Mouse (Mus musculus): ENCODE measurements around the gene Naa30. TPM values are rescaled to one million over a fixed set of nuclear protein-coding genes. Genes with fewer than 3 reads are reported as not detected.

The Naa30 gene
- polyA plus RNA-seq (2015; fragmentation: Nextera tagmentation; extraction: Ambion mirVana): 6.9 and 7.7 TPM in 2 replicates

GRCm38 (mm10) chr14:49171867-49172581 lies at the start of gene Naa30:
Naa30 (plus strand) TSS chr14:49172226.
- Histone ChIP-seq H3K4me1 (peaks cover 28% of the 10 kb centered on the region), H3K4me3 (peak within 1 kb of the TSS; percentile 86), H3K27ac (replicated peaks) (peak within 1 kb of the TSS; percentile 89), H3K27me3 (replicated peaks) (no peaks in the 10 kb centered on the region), H3K9me3 (no peaks in the 10 kb centered on the region), H3K4me2 (peak within 1 kb of the TSS; percentile 96), H3K36me3 (peaks cover 7% of the 10 kb centered on the region), H3K9ac (peak within 1 kb of the TSS; percentile 98)
- under 1% methylated on average over 39 of the region's 86 CpGs for WGBS
- peak; percentile 90 for ATAC-seq (ENCODE audit: extremely low read depth, insufficient number of reproducible peaks, low FRiP score, low TSS enrichment)

DNA sequence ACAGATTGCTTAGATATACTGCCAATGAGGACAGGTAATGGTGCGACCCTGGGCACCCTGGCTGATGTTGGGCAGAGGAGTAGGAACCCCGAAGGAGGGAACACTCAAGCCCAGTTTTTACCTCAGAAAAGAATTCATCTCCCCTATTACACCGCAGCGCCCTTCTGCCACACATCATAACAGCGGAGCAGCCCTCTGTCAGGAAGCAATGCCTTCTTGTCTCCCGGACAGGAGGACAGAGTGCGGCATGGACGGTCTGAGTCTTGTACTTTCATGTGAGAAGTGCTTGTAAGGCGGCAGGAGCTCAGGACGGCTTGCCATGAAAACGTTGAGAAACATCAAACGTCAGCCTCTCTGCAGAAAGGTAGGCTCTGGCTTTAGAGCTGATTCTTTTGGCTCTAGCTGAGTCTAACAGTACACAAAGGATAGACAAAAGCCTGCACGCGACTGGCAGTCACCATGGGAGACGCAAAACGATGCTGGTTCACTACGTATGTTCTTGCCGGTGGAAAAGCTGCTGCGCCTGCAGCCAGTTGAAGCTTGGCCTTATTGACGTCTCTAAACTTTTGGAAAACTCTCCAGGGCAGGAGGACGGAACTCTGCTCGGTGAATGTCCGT lies 44.8 kb upstream of the Naa30 start:
- Histone ChIP-seq H3K9me3 (no peaks in the 10 kb centered on the region), H3K36me3 (no peaks in the 10 kb centered on the region), H3K27ac (replicated peaks) (no peak overlapping the region), H3K4me2 (no peak overlapping the region), H3K27me3 (replicated peaks) (no peaks in the 10 kb centered on the region), H3K4me1 (no peaks in the 10 kb centered on the region), H3K4me3 (no peak overlapping the region), H3K9ac (no peak overlapping the region)
- ATAC-seq (ENCODE audit: extremely low read depth, insufficient number of reproducible peaks, low FRiP score, low TSS enrichment): no peak
- 73% methylated on average over 23 of the region's 23 CpGs for WGBS

GRCm38 (mm10) chr14:49128544-49129263 lies 43.3 kb upstream of the Naa30 start:
- Histone ChIP-seq H3K9me3 (no peaks in the 10 kb centered on the region), H3K4me2 (no peak overlapping the region), H3K4me1 (no peaks in the 10 kb centered on the region), H3K27me3 (replicated peaks) (no peaks in the 10 kb centered on the region), H3K9ac (no peak overlapping the region), H3K36me3 (no peaks in the 10 kb centered on the region), H3K4me3 (no peak overlapping the region), H3K27ac (replicated peaks) (no peak overlapping the region)
- no peak for ATAC-seq (ENCODE audit: extremely low read depth, insufficient number of reproducible peaks, low FRiP score, low TSS enrichment)
- 70% methylated on average over 10 of the region's 10 CpGs for WGBS

GRCm38 (mm10) chr14:49132391-49132790 lies 39.6 kb upstream of the Naa30 start:
- Histone ChIP-seq H3K4me3 (no peak overlapping the region), H3K27me3 (replicated peaks) (no peaks in the 10 kb centered on the region), H3K4me1 (no peaks in the 10 kb centered on the region), H3K9ac (no peak overlapping the region), H3K27ac (replicated peaks) (no peak overlapping the region), H3K9me3 (no peaks in the 10 kb centered on the region), H3K36me3 (no peaks in the 10 kb centered on the region), H3K4me2 (no peak overlapping the region)
- WGBS: 61% methylated on average over 3 of the region's 3 CpGs
- no peak for ATAC-seq (ENCODE audit: extremely low read depth, insufficient number of reproducible peaks, low FRiP score, low TSS enrichment)

DNA sequence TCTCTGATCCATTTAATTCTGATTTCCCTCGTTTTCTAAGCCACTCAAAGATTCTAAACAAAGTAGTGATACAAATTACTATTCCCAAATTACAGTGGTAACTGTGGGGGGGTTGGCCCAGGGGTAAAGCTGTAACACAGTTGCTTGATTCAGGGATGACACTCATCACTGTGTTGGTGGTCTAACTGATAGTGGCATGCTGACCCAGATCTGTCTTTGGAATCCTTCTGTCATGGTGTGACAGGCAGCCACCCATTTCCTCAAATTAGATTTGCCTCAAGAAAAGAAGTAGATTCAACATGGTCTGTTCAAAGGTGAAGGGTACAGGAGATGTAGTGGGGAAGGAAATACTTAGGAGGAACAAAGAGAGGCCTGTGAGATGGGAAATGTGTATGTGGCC lies 33.9 kb upstream of the Naa30 start:
- no peak for ATAC-seq (ENCODE audit: extremely low read depth, insufficient number of reproducible peaks, low FRiP score, low TSS enrichment)
- no peak overlapping the region for H3K9ac ChIP-seq
- no peak overlapping the region for H3K4me2 ChIP-seq
- H3K4me1 ChIP-seq: no peaks in the 10 kb centered on the region
- WGBS: 41% methylated on average over 1 of the region's 1 CpGs
- H3K4me3 ChIP-seq: no peak overlapping the region
- H3K27me3 ChIP-seq (replicated peaks): no peaks in the 10 kb centered on the region
- H3K9me3 ChIP-seq: no peaks in the 10 kb centered on the region
- no peak overlapping the region for H3K27ac ChIP-seq (replicated peaks)
- no peaks in the 10 kb centered on the region for H3K36me3 ChIP-seq

GRCm38 (mm10) chr14:49140756-49141155 lies 31.3 kb upstream of the Naa30 start:
- Histone ChIP-seq H3K27ac (replicated peaks) (no peak overlapping the region), H3K4me2 (no peak overlapping the region), H3K9me3 (no peaks in the 10 kb centered on the region), H3K36me3 (no peaks in the 10 kb centered on the region), H3K4me3 (no peak overlapping the region), H3K9ac (no peak overlapping the region), H3K27me3 (replicated peaks) (no peaks in the 10 kb centered on the region), H3K4me1 (no peaks in the 10 kb centered on the region)
- 84% methylated on average over 7 of the region's 7 CpGs for WGBS
- no peak for ATAC-seq (ENCODE audit: extremely low read depth, insufficient number of reproducible peaks, low FRiP score, low TSS enrichment)

GRCm38 (mm10) chr14:49153801-49154200 lies 18.2 kb upstream of the Naa30 start:
- Histone ChIP-seq H3K9ac (no peak overlapping the region), H3K27ac (replicated peaks) (no peak overlapping the region), H3K4me1 (no peaks in the 10 kb centered on the region), H3K36me3 (no peaks in the 10 kb centered on the region), H3K9me3 (no peaks in the 10 kb centered on the region), H3K4me2 (no peak overlapping the region), H3K27me3 (replicated peaks) (no peaks in the 10 kb centered on the region), H3K4me3 (no peak overlapping the region)
- ATAC-seq (ENCODE audit: extremely low read depth, insufficient number of reproducible peaks, low FRiP score, low TSS enrichment): no peak
- 30% methylated on average over 7 of the region's 7 CpGs for WGBS

DNA sequence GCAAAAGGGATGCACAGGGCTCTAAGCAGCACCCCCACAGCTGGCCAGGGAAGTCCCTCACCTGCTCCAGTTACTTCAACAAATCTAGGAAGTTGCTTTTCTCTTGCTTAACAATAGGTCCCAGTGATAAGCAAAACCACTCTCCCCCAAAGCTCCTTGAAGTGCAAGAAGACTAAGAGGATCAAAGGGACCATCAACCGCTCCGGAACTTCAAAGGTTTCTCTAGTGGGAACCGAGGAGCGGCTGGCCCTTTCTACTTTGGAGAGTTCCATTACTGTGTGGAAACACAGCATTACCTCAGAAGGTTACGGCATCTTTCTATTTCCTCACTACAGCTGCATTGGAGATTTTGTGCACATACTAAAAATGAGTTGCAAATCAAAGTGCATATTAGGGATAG lies 16.5 kb upstream of the Naa30 start:
- WGBS: 26% methylated on average over 5 of the region's 5 CpGs
- H3K9ac ChIP-seq: no peak overlapping the region
- H3K4me2 ChIP-seq: no peak overlapping the region
- no peaks in the 10 kb centered on the region for H3K9me3 ChIP-seq
- no peaks in the 10 kb centered on the region for H3K4me1 ChIP-seq
- H3K27ac ChIP-seq (replicated peaks): no peak overlapping the region
- no peak for ATAC-seq (ENCODE audit: extremely low read depth, insufficient number of reproducible peaks, low FRiP score, low TSS enrichment)
- no peaks in the 10 kb centered on the region for H3K36me3 ChIP-seq
- H3K27me3 ChIP-seq (replicated peaks): no peaks in the 10 kb centered on the region
- no peak overlapping the region for H3K4me3 ChIP-seq

GRCm38 (mm10) chr14:49158143-49158925 lies 13.7 kb upstream of the Naa30 start:
- Histone ChIP-seq H3K4me3 (no peak overlapping the region), H3K4me2 (no peak overlapping the region), H3K36me3 (no peaks in the 10 kb centered on the region), H3K27ac (replicated peaks) (no peak overlapping the region), H3K9me3 (no peaks in the 10 kb centered on the region), H3K4me1 (no peaks in the 10 kb centered on the region), H3K27me3 (replicated peaks) (no peaks in the 10 kb centered on the region), H3K9ac (no peak overlapping the region)
- no peak for ATAC-seq (ENCODE audit: extremely low read depth, insufficient number of reproducible peaks, low FRiP score, low TSS enrichment)
- 68% methylated on average over 16 of the region's 16 CpGs for WGBS

- Histone ChIP-seq H3K36me3 (peaks cover 7% of the 10 kb centered on the region), H3K9ac (peak overlapping the region; percentile 98), H3K9me3 (no peaks in the 10 kb centered on the region), H3K4me1 (peaks cover 28% of the 10 kb centered on the region), H3K27me3 (replicated peaks) (no peaks in the 10 kb centered on the region), H3K4me2 (peak overlapping the region; percentile 96), H3K4me3 (peak overlapping the region; percentile 86), H3K27ac (replicated peaks) (peak overlapping the region; percentile 89)
- no peak for ATAC-seq (ENCODE audit: extremely low read depth, insufficient number of reproducible peaks, low FRiP score, low TSS enrichment)
- WGBS: 16% methylated on average over 8 of the region's 8 CpGs
Observed at GRCm38 (mm10) chr14:49171286-49171685, 740 bp upstream of the Naa30 start.

- Histone ChIP-seq H3K4me1 (peaks cover 30% of the 10 kb centered on the region), H3K36me3 (peaks cover 7% of the 10 kb centered on the region), H3K9ac (peak overlapping the region; percentile 98), H3K4me3 (peak overlapping the region; percentile 86), H3K27me3 (replicated peaks) (no peaks in the 10 kb centered on the region), H3K27ac (replicated peaks) (peak overlapping the region; percentile 89), H3K4me2 (peak overlapping the region; percentile 96), H3K9me3 (no peaks in the 10 kb centered on the region)
- ATAC-seq (ENCODE audit: extremely low read depth, insufficient number of reproducible peaks, low FRiP score, low TSS enrichment): peak; percentile 52; the same call in 1 of the 2 replicates
- under 1% methylated on average over 44 of the region's 46 CpGs for WGBS
Observed at GRCm38 (mm10) chr14:49172582-49172988, 559 bp downstream of the Naa30 start.
